Mouse (Mus musculus): ENCODE data around the gene Mrpl12. TPM values are rescaled to one million over a fixed set of nuclear protein-coding genes. Genes with fewer than 3 reads are reported as not detected.

Gene Mrpl12
- polyA plus RNA-seq, 1 experiment from 2014 or later = 141 TPM

GRCm38 (mm10) chr11:120530085-120530964 is 45.9 kb downstream of the Mrpl12 start, which contains the start of gene Gcgr:
Gene Gcgr, plus strand, starts transcription at chr11:120530699.
- Histone ChIP-seq H3K4me2 (replicated peaks; ENCODE audit: low read depth, low read length) (peak within 1 kb of the TSS; percentile 56), H3K27me3 (ENCODE audit: control insufficient read depth, insufficient read depth, low read length) (peaks cover 44% of the 10 kb centered on the region), H3K27ac (ENCODE audit: low read depth, low read length) (no peak within 1 kb of the TSS), H3K9ac (ENCODE audit: low read depth, low read length) (peak within 1 kb of the TSS; percentile 25; the same call in 1 of the 2 replicates), H3K4me1 (replicated peaks; ENCODE audit: control insufficient read depth, insufficient read depth, low read length) (peaks cover 3% of the 10 kb centered on the region), H3K9me3 (ENCODE audit: control insufficient read depth, low read length) (no peaks in the 10 kb centered on the region), H3K36me3 (ENCODE audit: control insufficient read depth, insufficient read depth, low read length) (no peaks in the 10 kb centered on the region), H3K4me3 (ENCODE audit: low read depth, low read length) (peak within 1 kb of the TSS; percentile 31)
- DNase-seq (ENCODE audit: low spot score) = peak; percentile 55
- no peak for ATAC-seq (ENCODE audit: low FRiP score)
- WGBS = 14% methylated on average over 33 of the region's 62 CpGs

GRCm38 (mm10) chr11:120531646-120532045 is 47.2 kb downstream of the Mrpl12 start:
- 28% methylated on average over 9 of the region's 9 CpGs for WGBS
- Histone ChIP-seq H3K27me3 (ENCODE audit: control insufficient read depth, insufficient read depth, low read length) (peaks cover 44% of the 10 kb centered on the region), H3K4me3 (ENCODE audit: low read depth, low read length) (no peak overlapping the region), H3K36me3 (ENCODE audit: control insufficient read depth, insufficient read depth, low read length) (no peaks in the 10 kb centered on the region), H3K9me3 (ENCODE audit: control insufficient read depth, low read length) (no peaks in the 10 kb centered on the region), H3K4me2 (replicated peaks; ENCODE audit: low read depth, low read length) (no peak overlapping the region), H3K27ac (ENCODE audit: low read depth, low read length) (no peak overlapping the region), H3K9ac (ENCODE audit: low read depth, low read length) (no peak overlapping the region), H3K4me1 (replicated peaks; ENCODE audit: control insufficient read depth, insufficient read depth, low read length) (peaks cover 3% of the 10 kb centered on the region)
- DNase-seq (ENCODE audit: low spot score) (no peak), ATAC-seq (ENCODE audit: low FRiP score) (no peak)

GRCm38 (mm10) chr11:120534093-120534492 is 49.7 kb downstream of the Mrpl12 start:
- 84% methylated on average over 8 of the region's 8 CpGs for WGBS
- H3K36me3 ChIP-seq (ENCODE audit: control insufficient read depth, insufficient read depth, low read length) = no peaks in the 10 kb centered on the region
- no peak overlapping the region for H3K27ac ChIP-seq (ENCODE audit: low read depth, low read length)
- no peak overlapping the region for H3K4me2 ChIP-seq (replicated peaks; ENCODE audit: low read depth, low read length)
- no peaks in the 10 kb centered on the region for H3K9me3 ChIP-seq (ENCODE audit: control insufficient read depth, low read length)
- H3K4me1 ChIP-seq (replicated peaks; ENCODE audit: control insufficient read depth, insufficient read depth, low read length) = peaks cover 3% of the 10 kb centered on the region
- H3K27me3 ChIP-seq (ENCODE audit: control insufficient read depth, insufficient read depth, low read length) = peaks cover 35% of the 10 kb centered on the region
- ATAC-seq (ENCODE audit: low FRiP score) = no peak
- no peak overlapping the region for H3K4me3 ChIP-seq (ENCODE audit: low read depth, low read length)
- H3K9ac ChIP-seq (ENCODE audit: low read depth, low read length) = no peak overlapping the region
- DNase-seq (ENCODE audit: low spot score) = no peak

GRCm38 (mm10) chr11:120535145-120535544 is 50.7 kb downstream of the Mrpl12 start:
- Histone ChIP-seq H3K4me2 (replicated peaks; ENCODE audit: low read depth, low read length) (no peak overlapping the region), H3K9ac (ENCODE audit: low read depth, low read length) (no peak overlapping the region), H3K4me1 (replicated peaks; ENCODE audit: control insufficient read depth, insufficient read depth, low read length) (peaks cover 3% of the 10 kb centered on the region), H3K9me3 (ENCODE audit: control insufficient read depth, low read length) (no peaks in the 10 kb centered on the region), H3K36me3 (ENCODE audit: control insufficient read depth, insufficient read depth, low read length) (no peaks in the 10 kb centered on the region), H3K27me3 (ENCODE audit: control insufficient read depth, insufficient read depth, low read length) (peaks cover 25% of the 10 kb centered on the region), H3K4me3 (ENCODE audit: low read depth, low read length) (no peak overlapping the region), H3K27ac (ENCODE audit: low read depth, low read length) (no peak overlapping the region)
- 87% methylated on average over 3 of the region's 3 CpGs for WGBS
- DNase-seq (ENCODE audit: low spot score) (no peak), ATAC-seq (ENCODE audit: low FRiP score) (no peak)

GRCm38 (mm10) chr11:120535804-120536203 is 51.4 kb downstream of the Mrpl12 start:
- whole genome bisulfite sequencing = 75% methylated on average over 3 of the region's 3 CpGs

GRCm38 (mm10) chr11:120538485-120538884 is 54.1 kb downstream of the Mrpl12 start:
- Histone ChIP-seq H3K27me3 (ENCODE audit: control insufficient read depth, insufficient read depth, low read length) (0 out of 2 replicates have a peak, but pooled peaks cover under 1% of the 10 kb centered on the region), H3K36me3 (ENCODE audit: control insufficient read depth, insufficient read depth, low read length) (0 out of 2 replicates have a peak, but pooled peaks cover 2% of the 10 kb centered on the region), H3K4me3 (ENCODE audit: low read depth, low read length) (no peak overlapping the region), H3K27ac (ENCODE audit: low read depth, low read length) (peak overlapping the region; percentile 4; the same call in 1 of the 2 replicates), H3K4me2 (replicated peaks; ENCODE audit: low read depth, low read length) (no peak overlapping the region), H3K9ac (ENCODE audit: low read depth, low read length) (no peak overlapping the region), H3K4me1 (replicated peaks; ENCODE audit: control insufficient read depth, insufficient read depth, low read length) (no peaks in the 10 kb centered on the region; the same call in 1 of the 2 replicates), H3K9me3 (ENCODE audit: control insufficient read depth, low read length) (no peaks in the 10 kb centered on the region)
- 87% methylated on average over 3 of the region's 3 CpGs for WGBS
- no peak for DNase-seq (ENCODE audit: low spot score)
- ATAC-seq (ENCODE audit: low FRiP score) = no peak

More at GRCm38 (mm10) chr11:120535804-120536203, 51.4 kb downstream of the Mrpl12 start:
- H3K27ac ChIP-seq (ENCODE audit: low read depth, low read length) = no peak overlapping the region
- H3K4me2 ChIP-seq (replicated peaks; ENCODE audit: low read depth, low read length) = no peak overlapping the region
- peaks cover 18% of the 10 kb centered on the region for H3K27me3 ChIP-seq (ENCODE audit: control insufficient read depth, insufficient read depth, low read length)
- no peak overlapping the region for H3K9ac ChIP-seq (ENCODE audit: low read depth, low read length)
- ATAC-seq (ENCODE audit: low FRiP score) = no peak
- H3K36me3 ChIP-seq (ENCODE audit: control insufficient read depth, insufficient read depth, low read length) = no peaks in the 10 kb centered on the region
- no peak overlapping the region for H3K4me3 ChIP-seq (ENCODE audit: low read depth, low read length)
- DNase-seq (ENCODE audit: low spot score) = no peak
- no peaks in the 10 kb centered on the region for H3K9me3 ChIP-seq (ENCODE audit: control insufficient read depth, low read length)
- H3K4me1 ChIP-seq (replicated peaks; ENCODE audit: control insufficient read depth, insufficient read depth, low read length) = peaks cover 3% of the 10 kb centered on the region; the same call in 1 of the 2 replicates

Other genes starting within 250 kb of the Mrpl12 start
- 3,592 and 3,665 TPM in 2 replicates for gene Actg1, start 136.1 kb upstream of the Mrpl12 start, polyA plus RNA-seq (2014; fragmentation: Nextera tagmentation; extraction: Ambion mirVana)
- 1.1 and 1.5 TPM in 2 replicates for gene Fscn2, start 123.1 kb upstream of the Mrpl12 start, polyA plus RNA-seq (2014; fragmentation: Nextera tagmentation; extraction: Ambion mirVana)
- 27.8 and 33.6 TPM in 2 replicates for gene Faap100, start 105.8 kb upstream of the Mrpl12 start, polyA plus RNA-seq (2014; fragmentation: Nextera tagmentation; extraction: Ambion mirVana)
- 37.5 and 40.3 TPM in 2 replicates for gene Nploc4, start 46.9 kb upstream of the Mrpl12 start, polyA plus RNA-seq (2014; fragmentation: Nextera tagmentation; extraction: Ambion mirVana)
- not detected in 2 replicates for gene Tspan10, start 42.0 kb upstream of the Mrpl12 start, polyA plus RNA-seq (2014; fragmentation: Nextera tagmentation; extraction: Ambion mirVana)
- gene Pde6g, start 31.1 kb upstream of the Mrpl12 start, polyA plus RNA-seq (2014; fragmentation: Nextera tagmentation; extraction: Ambion mirVana) = 0.18 and 0.26 TPM in 2 replicates
- gene Oxld1, start 26.5 kb upstream of the Mrpl12 start, polyA plus RNA-seq (2014; fragmentation: Nextera tagmentation; extraction: Ambion mirVana) = 11.9 and 13.1 TPM in 2 replicates
- gene Ccdc137, start 26.5 kb upstream of the Mrpl12 start, polyA plus RNA-seq (2014; fragmentation: Nextera tagmentation; extraction: Ambion mirVana) = 25.0 and 30.0 TPM in 2 replicates
- 54.8 and 58.2 TPM in 2 replicates for gene Arl16, start 17.0 kb upstream of the Mrpl12 start, polyA plus RNA-seq (2014; fragmentation: Nextera tagmentation; extraction: Ambion mirVana)
- 35.2 and 35.4 TPM in 2 replicates for gene Slc25a10, start 7.2 kb downstream of the Mrpl12 start, polyA plus RNA-seq (2014; fragmentation: Nextera tagmentation; extraction: Ambion mirVana)
- 0.31 and 0.56 TPM in 2 replicates for gene Gcgr, start 46.1 kb downstream of the Mrpl12 start, polyA plus RNA-seq (2014; fragmentation: Nextera tagmentation; extraction: Ambion mirVana)
- 245 and 256 TPM in 2 replicates for gene Mcrip1, start 65.1 kb downstream of the Mrpl12 start, polyA plus RNA-seq (2014; fragmentation: Nextera tagmentation; extraction: Ambion mirVana)
- not detected in 2 replicates for gene Ppp1r27, start 66.5 kb downstream of the Mrpl12 start, polyA plus RNA-seq (2014; fragmentation: Nextera tagmentation; extraction: Ambion mirVana)
- 504 and 527 TPM in 2 replicates for gene P4hb, start 88.6 kb downstream of the Mrpl12 start, polyA plus RNA-seq (2014; fragmentation: Nextera tagmentation; extraction: Ambion mirVana)
- gene Arhgdia, start 97.0 kb downstream of the Mrpl12 start, polyA plus RNA-seq (2014; fragmentation: Nextera tagmentation; extraction: Ambion mirVana) = 576 and 591 TPM in 2 replicates
- gene Alyref, start 113.8 kb downstream of the Mrpl12 start, polyA plus RNA-seq (2014; fragmentation: Nextera tagmentation; extraction: Ambion mirVana) = 686 and 764 TPM in 2 replicates
- 195 TPM in 2 replicates for gene Anapc11, start 113.8 kb downstream of the Mrpl12 start, polyA plus RNA-seq (2014; fragmentation: Nextera tagmentation; extraction: Ambion mirVana)
- gene Npb, start 123.9 kb downstream of the Mrpl12 start, polyA plus RNA-seq (2014; fragmentation: Nextera tagmentation; extraction: Ambion mirVana) = 0.42 TPM in 1 of 2 replicates, not detected in the other
- gene Pcyt2, start 133.3 kb downstream of the Mrpl12 start, polyA plus RNA-seq (2014; fragmentation: Nextera tagmentation; extraction: Ambion mirVana) = 104 and 105 TPM in 2 replicates
- 33.2 and 36.6 TPM in 2 replicates for gene Sirt7, start 140.6 kb downstream of the Mrpl12 start, polyA plus RNA-seq (2014; fragmentation: Nextera tagmentation; extraction: Ambion mirVana)
- 21.8 and 23.5 TPM in 2 replicates for gene Mafg, start 149.0 kb downstream of the Mrpl12 start, polyA plus RNA-seq (2014; fragmentation: Nextera tagmentation; extraction: Ambion mirVana)
- gene Pycr1, start 159.2 kb downstream of the Mrpl12 start, polyA plus RNA-seq (2014; fragmentation: Nextera tagmentation; extraction: Ambion mirVana) = 28.2 and 30.2 TPM in 2 replicates
- 0.19 and 0.49 TPM in 2 replicates for gene Myadml2, start 163.5 kb downstream of the Mrpl12 start, polyA plus RNA-seq (2014; fragmentation: Nextera tagmentation; extraction: Ambion mirVana)
- 1.7 and 2.1 TPM in 2 replicates for gene Notum, start 176.6 kb downstream of the Mrpl12 start, polyA plus RNA-seq (2014; fragmentation: Nextera tagmentation; extraction: Ambion mirVana)
- gene Aspscr1, start 188.4 kb downstream of the Mrpl12 start, polyA plus RNA-seq (2014; fragmentation: Nextera tagmentation; extraction: Ambion mirVana) = 117 and 122 TPM in 2 replicates
- 115 and 121 TPM in 2 replicates for gene Cenpx, start 229.1 kb downstream of the Mrpl12 start, polyA plus RNA-seq (2014; fragmentation: Nextera tagmentation; extraction: Ambion mirVana)
- gene Lrrc45, start 229.3 kb downstream of the Mrpl12 start, polyA plus RNA-seq (2014; fragmentation: Nextera tagmentation; extraction: Ambion mirVana) = 30.7 and 34.4 TPM in 2 replicates
- 17.6 and 18.2 TPM in 2 replicates for gene Rac3, start 236.9 kb downstream of the Mrpl12 start, polyA plus RNA-seq (2014; fragmentation: Nextera tagmentation; extraction: Ambion mirVana)
- 14.3 and 15.2 TPM in 2 replicates for gene Dcxr, start 242.7 kb downstream of the Mrpl12 start, polyA plus RNA-seq (2014; fragmentation: Nextera tagmentation; extraction: Ambion mirVana)
- 0.82 and 1.6 TPM in 2 replicates for gene Cbr2, start 247.5 kb downstream of the Mrpl12 start, polyA plus RNA-seq (2014; fragmentation: Nextera tagmentation; extraction: Ambion mirVana)